Mouse (Mus musculus) liver, embryonic 14.5 days (tissue): ENCODE results near the gene Gm27029. TPM values are rescaled to one million over a fixed set of nuclear protein-coding genes. Genes with fewer than 3 reads are reported as not detected.
"Not testable (repeated sequence)": the region's sequence is repeated elsewhere in the genome, so short reads cannot be mapped to it uniquely, and the experiment has no call there.

ENCODE experiments used
- ATAC-seq: fragments of 200-750 bp; cut with Nextera tagmentation; 2 replicates; pipeline ENCODE4 v1.8.0; 2017; ENCODE audit warnings: moderate number of reproducible peaks, mild to moderate bottlenecking, moderate library complexity; ENCODE audit not compliant: insufficient read depth
- DNase-seq, 3 experiments: peaks; one replicate each; pipeline ENCODE4 v3.0.0-alpha.2; 2012 to 2013; ENCODE audit warnings: low read depth in 3 of 3, low spot score in 3 of 3
- H3K27ac ChIP-seq: fragments of 300-500 bp; sonication (generic); 2 replicates; pipeline ENCODE4 v1.5.1; 2014; ENCODE audit warnings: moderate library complexity, mild to moderate bottlenecking, control low read depth, inconsistent platforms
- H3K27me3 ChIP-seq: fragments of 300-500 bp; sonication (generic); 2 replicates; pipeline ENCODE4 v1.6.1; 2014; ENCODE audit warnings: mild to moderate bottlenecking, low read length, moderate library complexity; ENCODE audit not compliant: control insufficient read depth, insufficient read depth
- H3K36me3 ChIP-seq: fragments of 300-500 bp; sonication (generic); replicated peaks from 2 replicates; pipeline ENCODE4 v1.6.1; 2014; ENCODE audit warnings: low read depth; ENCODE audit not compliant: control insufficient read depth, insufficient read depth
- H3K4me1 ChIP-seq, 2 experiments: fragments of 200-500 bp in 1 of 2; fragments of 300-500 bp in 1 of 2; sonication (generic) in 1 of 2; replicated peaks; 2 replicates each; pipeline ENCODE4 v1.6.1; 2012 to 2014; ENCODE audit warnings: antibody characterized with exemption in 1 of 2, inconsistent platforms in 1 of 2, low read length in 1 of 2; ENCODE audit not compliant: control insufficient read depth in 2 of 2, insufficient read depth in 2 of 2
- H3K4me2 ChIP-seq: fragments of 300-500 bp; sonication (generic); 2 replicates; pipeline ENCODE4 v1.6.1; 2014; ENCODE audit warnings: low read depth, mild to moderate bottlenecking, control low read depth, moderate library complexity
- H3K4me3 ChIP-seq, 2 experiments: fragments of 200-500 bp in 1 of 2; fragments of 300-500 bp in 1 of 2; sonication (generic) in 1 of 2; 2 replicates each; pipeline ENCODE4 v1.5.1; 2012 to 2014; ENCODE audit warnings: low read depth in 2 of 2, low read length in 2 of 2, mild to moderate bottlenecking in 2 of 2, control low read depth in 1 of 2, inconsistent platforms in 1 of 2, moderate library complexity in 1 of 2; ENCODE audit not compliant: insufficient read depth in 1 of 2
- H3K9ac ChIP-seq: fragments of 300-500 bp; sonication (generic); replicated peaks from 2 replicates; pipeline ENCODE4 v1.6.1; 2014; ENCODE audit warnings: mild to moderate bottlenecking, control low read depth, moderate library complexity
- H3K9me3 ChIP-seq: fragments of 300-500 bp; sonication (generic); 2 replicates; pipeline ENCODE4 v1.6.1; 2016; ENCODE audit warnings: low read length, mixed read lengths; ENCODE audit not compliant: control insufficient read depth
- CTCF ChIP-seq: IDR thresholded peaks from 2 replicates; pipeline ENCODE4 v1.5.1; 2016; ENCODE audit warnings: antibody characterized with exemption, low read depth, control low read depth
- EP300 ChIP-seq: IDR thresholded peaks from 2 replicates; pipeline ENCODE4 v1.6.1; 2016; ENCODE audit warnings: antibody characterized with exemption, low read depth
- WGBS: fragments of 180-500 bp; shearing (Covaris S2); extraction: QIAGEN DNeasy Blood & Tissue Kit; methylation state at CpG from one replicate; pipeline ENCODE4 v1.1.7; 2014; ENCODE audit not compliant: insufficient replicate concordance; 5-methylcytosine and 5-hydroxymethylcytosine counted together
- polyA plus RNA-seq, 2 experiments: library from polyadenylated mRNA; depleted of rRNA in 1 of 2; stranded (reverse) in 1 of 2; unstranded in 1 of 2; fragments of >200 nt; fragmentation: Nextera tagmentation in 1 of 2; extraction: Ambion mirVana in 1 of 2; gene quantifications; 2 replicates each; pipeline versions ENCODE4 v1.2.1 to v1.2.3; 2012 to 2014

Gene Gm27029
- polyA plus RNA-seq, 2 experiments = 0.84 to 2.6 TPM

DNA sequence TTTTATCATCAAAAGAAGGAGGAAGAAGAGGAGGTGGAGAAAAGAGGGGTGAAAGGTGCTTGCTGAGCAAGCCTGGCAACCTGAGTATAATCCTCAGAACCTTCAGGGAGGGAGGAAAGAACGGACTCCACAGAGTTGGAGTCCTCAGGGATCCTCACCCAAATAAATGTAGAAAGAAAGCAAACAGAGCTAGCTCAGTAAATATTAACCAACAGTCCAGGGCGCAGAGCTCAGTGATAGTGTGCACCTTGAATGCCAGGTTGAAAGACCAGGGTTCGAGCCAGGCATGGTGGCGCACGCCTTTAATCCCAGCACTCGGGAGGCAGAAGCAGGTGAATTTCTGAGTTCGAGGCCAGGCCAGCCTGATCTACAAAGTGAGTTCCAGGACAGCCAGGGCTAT lies 31.0 kb upstream of the Gm27029 start:
- no peak overlapping the region for H3K27ac ChIP-seq
- TF ChIP-seq EP300 (no peak), CTCF (no peak)

DNA sequence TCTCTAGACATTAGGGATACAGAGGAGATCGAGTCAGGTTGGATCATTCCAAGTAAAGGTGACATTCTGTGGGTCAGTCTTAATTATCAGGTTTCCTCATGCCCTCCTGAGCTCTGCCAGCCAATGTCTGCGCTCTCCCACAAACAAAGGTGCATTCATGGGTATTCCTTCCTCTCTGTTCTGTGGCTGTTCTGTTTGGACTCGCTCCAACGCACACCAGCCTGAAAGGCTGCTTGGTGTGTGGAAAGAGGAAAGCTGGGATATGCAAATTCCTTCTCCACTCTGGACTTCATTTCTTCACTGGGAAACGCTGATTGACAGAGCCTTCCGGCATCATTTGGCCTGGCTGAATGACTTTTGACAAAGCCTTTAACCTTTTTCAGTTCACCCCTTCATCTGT lies 30.1 kb upstream of the Gm27029 start:
- DNase-seq (no peak), ATAC-seq (no peak)
- Histone ChIP-seq H3K4me3 (no peak overlapping the region), H3K4me2 (no peak overlapping the region), H3K9me3 (no peaks in the 10 kb centered on the region), H3K27ac (no peak overlapping the region), H3K36me3 (no peaks in the 10 kb centered on the region; the same call in none of the 2 replicates), H3K27me3 (no peaks in the 10 kb centered on the region), H3K4me1 (peaks cover 0 to 12% of the 10 kb centered on the region in 2 experiments; a peak in 2 of 4 replicates), H3K9ac (no peak overlapping the region)
- WGBS = 77% methylated on average over 6 of the region's 6 CpGs
- TF ChIP-seq CTCF (no peak), EP300 (no peak)

More for the DNA sequence above, 31.0 kb upstream of the Gm27029 start:
- Histone ChIP-seq H3K4me2 (no peak overlapping the region), H3K4me3 (no peak overlapping the region), H3K36me3 (peaks cover 4% of the 10 kb centered on the region), H3K9me3 (no peaks in the 10 kb centered on the region), H3K4me1 (peaks cover 0 to 12% of the 10 kb centered on the region in 2 experiments; a peak in 2 of 4 replicates), H3K27me3 (no peaks in the 10 kb centered on the region), H3K9ac (no peak overlapping the region)
- no peak for DNase-seq
- no peak for ATAC-seq
- 70% methylated on average over 7 of the region's 7 CpGs for WGBS

DNA sequence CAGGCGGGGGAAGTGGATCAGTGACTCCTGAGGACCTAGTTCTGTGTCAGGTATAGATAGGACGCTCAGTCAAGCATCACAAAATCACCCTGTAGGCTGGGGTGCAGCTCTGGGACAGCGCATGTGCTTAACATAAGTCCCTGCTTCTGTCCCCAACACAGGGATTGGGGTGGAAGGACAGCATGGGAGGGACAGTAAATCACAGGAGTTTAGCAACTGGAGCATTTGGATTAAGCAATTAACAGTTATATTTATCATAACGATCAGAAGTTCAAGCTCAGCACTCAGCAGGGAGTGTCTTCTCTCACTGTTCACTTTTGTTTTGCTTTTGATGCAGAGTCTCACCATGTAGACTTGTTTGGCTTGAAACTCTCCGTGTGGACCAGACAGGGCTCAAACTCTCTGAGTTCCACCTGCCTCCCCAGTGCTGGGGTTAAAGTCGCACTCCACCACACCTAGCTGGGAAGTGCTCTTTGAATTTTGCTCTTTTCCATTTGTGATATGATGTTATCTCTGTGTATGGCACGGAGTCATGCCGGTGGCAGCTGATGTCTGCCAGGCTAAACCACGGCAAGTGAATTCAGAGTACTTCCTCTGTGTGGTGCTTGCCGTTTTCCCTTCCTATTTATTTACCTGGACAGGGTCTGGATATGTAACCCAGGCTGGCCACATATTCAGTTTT lies 27.6 kb upstream of the Gm27029 start:
- H3K4me3 ChIP-seq = no peak overlapping the region
- DNase-seq (no peak), ATAC-seq (no peak)
- H3K36me3 ChIP-seq = no peaks in the 10 kb centered on the region; the same call in none of the 2 replicates
- H3K4me1 ChIP-seq = peaks cover 13 to 22% of the 10 kb centered on the region in 2 experiments
- no peak overlapping the region for H3K9ac ChIP-seq
- no peak overlapping the region for H3K4me2 ChIP-seq
- H3K27me3 ChIP-seq = no peaks in the 10 kb centered on the region
- WGBS = 49% methylated on average over 10 of the region's 10 CpGs
- H3K27ac ChIP-seq = no peak overlapping the region
- TF ChIP-seq CTCF = no peak
- no peak for TF ChIP-seq EP300
- H3K9me3 ChIP-seq = no peaks in the 10 kb centered on the region

DNA sequence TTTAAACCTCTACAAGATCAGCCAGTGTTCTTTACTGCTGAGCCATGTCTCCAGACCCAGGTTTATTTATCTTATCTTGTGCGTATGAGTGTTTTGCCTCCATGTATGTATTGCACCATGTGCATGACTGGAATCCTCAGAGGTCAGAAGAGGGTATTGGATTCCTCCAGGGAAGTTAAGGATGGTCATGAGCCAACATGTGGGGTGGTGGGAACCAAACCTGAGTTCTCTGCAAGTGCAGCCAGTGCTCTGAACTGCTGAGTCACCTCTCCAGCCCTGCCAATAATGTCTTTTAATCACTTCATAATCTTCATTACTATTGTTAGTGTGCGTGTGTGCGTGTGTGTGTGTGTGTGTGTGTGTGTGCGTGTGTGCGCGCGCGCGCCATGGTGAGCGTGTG lies 26.9 kb upstream of the Gm27029 start:
- peaks cover 13 to 22% of the 10 kb centered on the region in 2 experiments for H3K4me1 ChIP-seq
- H3K27ac ChIP-seq = no peak overlapping the region

DNA sequence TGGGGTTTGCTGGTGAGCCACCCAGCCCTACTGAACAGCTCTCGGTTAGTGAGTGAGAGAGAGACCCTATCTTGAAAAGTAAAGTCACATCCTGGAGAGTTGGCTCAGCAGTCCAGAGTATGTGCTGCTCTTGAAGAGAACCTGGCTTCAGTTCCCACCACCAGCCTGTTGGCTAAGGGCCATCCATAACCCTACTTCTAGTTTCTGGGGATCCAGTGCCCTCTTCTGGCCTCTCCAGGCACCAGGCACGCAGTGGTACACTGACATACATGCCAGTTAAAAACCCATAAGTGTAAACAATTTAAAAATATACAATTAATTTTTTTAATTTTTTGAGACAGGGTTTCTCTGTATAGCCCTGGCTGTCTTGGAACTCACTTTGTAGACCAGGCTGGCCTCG lies 25.8 kb upstream of the Gm27029 start:
- Histone ChIP-seq H3K27ac (no peak overlapping the region), H3K36me3 (peaks cover 4% of the 10 kb centered on the region; the same call in 1 of the 2 replicates), H3K9ac (no peak overlapping the region), H3K4me1 (peaks cover 13 to 22% of the 10 kb centered on the region in 2 experiments), H3K27me3 (no peaks in the 10 kb centered on the region), H3K9me3 (no peaks in the 10 kb centered on the region), H3K4me3 (no peak overlapping the region), H3K4me2 (no peak overlapping the region)
- ATAC-seq (no peak), DNase-seq (no peak)
- TF ChIP-seq EP300 = no peak
- peak; percentile 68 for TF ChIP-seq CTCF
- 84% methylated on average over 3 of the region's 3 CpGs for WGBS

More for the DNA sequence above, 26.9 kb upstream of the Gm27029 start:
- TF ChIP-seq CTCF (no peak), EP300 (no peak)
- no peak overlapping the region for H3K4me2 ChIP-seq
- ATAC-seq (no peak), DNase-seq (no peak)
- H3K9ac ChIP-seq = no peak overlapping the region
- H3K4me3 ChIP-seq = no peak overlapping the region
- no peaks in the 10 kb centered on the region for H3K9me3 ChIP-seq
- H3K27me3 ChIP-seq = no peaks in the 10 kb centered on the region
- WGBS = 86% methylated on average over 10 of the region's 10 CpGs
- H3K36me3 ChIP-seq = no peaks in the 10 kb centered on the region; the same call in 1 of the 2 replicates

DNA sequence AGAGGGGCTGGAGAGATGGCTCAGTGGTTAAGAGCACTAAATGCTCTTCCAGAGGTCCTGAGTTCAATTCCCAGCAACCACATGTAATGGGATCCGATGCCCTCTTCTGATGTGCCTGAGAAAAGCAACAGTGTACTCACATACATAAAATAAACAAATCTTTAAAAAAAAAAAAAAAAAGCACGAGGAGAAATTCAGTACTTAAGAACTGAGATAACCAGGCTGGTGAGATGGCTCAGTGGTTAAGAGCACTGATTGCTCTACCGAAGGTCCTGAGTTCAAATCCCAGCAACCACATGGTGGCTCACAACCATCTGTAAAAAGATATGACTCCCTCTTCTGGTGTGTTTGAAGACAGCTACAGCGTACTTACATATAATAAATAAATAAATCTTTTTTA lies 25.0 kb upstream of the Gm27029 start:
- Histone ChIP-seq H3K27ac (peak overlapping the region; percentile 95), H3K4me2 (peak overlapping the region; percentile 78), H3K4me1 (peaks cover 13 to 25% of the 10 kb centered on the region in 2 experiments), H3K4me3 (peak overlapping the region in 1 of 2 experiments; percentile 90; a peak in 1 of 4 replicates), H3K9ac (peak overlapping the region; percentile 90; the same call in 1 of the 2 replicates), H3K36me3 (peaks cover 11% of the 10 kb centered on the region)
- WGBS = 65% methylated on average over 4 of the region's 4 CpGs
- H3K9me3 ChIP-seq, ATAC-seq, DNase-seq, H3K27me3 ChIP-seq: not testable (repeated sequence)
